Mouse (Mus musculus): ENCODE measurements around the gene Map3k14.

DNA sequence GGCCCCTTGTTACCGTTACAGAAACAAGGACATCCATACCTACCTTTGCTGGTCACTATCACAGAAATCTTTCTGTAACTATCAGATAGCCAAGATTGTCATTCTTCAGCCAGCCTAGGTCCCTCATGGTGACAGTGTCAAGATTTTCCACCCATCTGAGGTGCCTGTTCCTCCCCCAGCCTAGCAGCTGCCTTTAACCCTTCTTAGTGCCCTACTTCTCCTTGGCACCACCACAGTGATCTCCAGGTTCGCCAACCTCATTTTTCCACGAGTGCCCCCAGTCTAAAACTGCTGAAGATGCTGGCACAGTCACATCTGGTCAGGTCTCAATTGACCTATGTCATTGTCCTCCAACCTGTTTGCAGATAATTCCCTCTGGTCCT, 97.2 kb downstream of the Map3k14 start:
- TF ChIP-seq CTCF (IDR thresholded peaks at IDR 0.05; ENCODE audit: low read depth) (no peak), EP300 (IDR thresholded peaks at IDR 0.05; ENCODE audit: low read depth) (no peak)
